Mouse (Mus musculus) myocyte (in vitro differentiated cells): Measurements from ENCODE around the gene Cep128. TPM values are rescaled to one million over a fixed set of nuclear protein-coding genes. Genes with fewer than 3 reads are reported as not detected.

Experiments
- H3K27me3 ChIP-seq: one replicate; pipeline ENCODE4 v1.6.1; 2011; ENCODE audit not compliant: control insufficient read depth, insufficient read depth, insufficient read length
- H3K36me3 ChIP-seq: one replicate; pipeline ENCODE4 v1.6.1; 2011; ENCODE audit not compliant: control insufficient read depth, insufficient read depth
- H3K4me2 ChIP-seq: one replicate; pipeline ENCODE4 v1.6.1; 2011; ENCODE audit warnings: low read depth, control low read depth
- H3K4me3 ChIP-seq: one replicate; pipeline ENCODE4 v1.5.1; 2011; ENCODE audit warnings: mild to moderate bottlenecking, control low read depth, moderate library complexity
- H3K79me2 ChIP-seq: one replicate; pipeline ENCODE4 v1.6.1; 2011; ENCODE audit not compliant: control insufficient read depth, insufficient read depth
- H3ac ChIP-seq: one replicate; pipeline ENCODE4 v1.6.1; 2011; ENCODE audit not compliant: control insufficient read depth, insufficient read length
- CEBPB ChIP-seq: IDR thresholded peaks from 2 replicates; pipeline ENCODE4 v1.6.1; 2011; ENCODE audit warnings: mild to moderate bottlenecking, moderate library complexity; ENCODE audit not compliant: poor library complexity, insufficient read depth, severe bottlenecking
- E2F4 ChIP-seq: IDR thresholded peaks from one replicate; pipeline ENCODE4 v1.6.1; 2011; ENCODE audit warnings: mild to moderate bottlenecking, control low read depth, moderate library complexity; ENCODE audit not compliant: insufficient read depth
- MAX ChIP-seq: IDR thresholded peaks from one replicate; pipeline ENCODE4 v1.6.1; 2011; ENCODE audit warnings: low read depth, mild to moderate bottlenecking, control low read depth
- MYOD1 ChIP-seq, 3 experiments: IDR thresholded peaks; one replicate each; pipeline ENCODE4 v1.6.1; 2011; ENCODE audit warnings: control low read depth in 2 of 3, low read depth in 2 of 3, mild to moderate bottlenecking in 2 of 3, moderate library complexity in 1 of 3; ENCODE audit not compliant: insufficient read length in 2 of 3, control insufficient read depth in 1 of 3
- MYOG ChIP-seq, 3 experiments: IDR thresholded peaks; one replicate each; pipeline ENCODE4 v1.6.1; 2011; ENCODE audit warnings: control low read depth in 2 of 3, low read depth in 2 of 3, mild to moderate bottlenecking in 2 of 3; ENCODE audit not compliant: insufficient read length in 2 of 3, control insufficient read depth in 1 of 3, insufficient read depth in 1 of 3
- POLR2A ChIP-seq: IDR thresholded peaks from one replicate; pipeline ENCODE4 v1.6.1; 2011; ENCODE audit warnings: low read depth, mild to moderate bottlenecking, control low read depth, moderate library complexity; ENCODE audit not compliant: insufficient read length
- POLR2AphosphoS2 ChIP-seq: IDR thresholded peaks from one replicate; pipeline ENCODE4 v1.6.1; 2011; ENCODE audit warnings: low read depth, control low read depth; ENCODE audit not compliant: insufficient read length
- REST ChIP-seq: IDR thresholded peaks from one replicate; pipeline ENCODE4 v1.6.1; 2011; ENCODE audit warnings: mild to moderate bottlenecking, control low read depth, moderate library complexity; ENCODE audit not compliant: insufficient read depth, insufficient read length
- SRF ChIP-seq: IDR thresholded peaks from one replicate; pipeline ENCODE4 v1.6.1; 2011; ENCODE audit warnings: low read depth; ENCODE audit not compliant: control insufficient read depth, insufficient read length
- TCF12 ChIP-seq: IDR thresholded peaks from one replicate; pipeline ENCODE4 v1.6.1; 2011; ENCODE audit warnings: mild to moderate bottlenecking, control low read depth; ENCODE audit not compliant: poor library complexity, insufficient read depth, severe bottlenecking
- TCF3 ChIP-seq: IDR thresholded peaks from one replicate; pipeline ENCODE4 v1.6.1; 2011; ENCODE audit warnings: low read depth, control low read depth; ENCODE audit not compliant: insufficient read length
- USF1 ChIP-seq: IDR thresholded peaks from one replicate; pipeline ENCODE4 v1.6.1; 2011; ENCODE audit warnings: low read depth, mild to moderate bottlenecking, control low read depth, moderate library complexity
- polyA plus RNA-seq: library from polyadenylated mRNA; unstranded; fragments of >200 nt; fragmentation: generic; extraction: Trizol; gene quantifications from one replicate; pipeline ENCODE4 v1.2.1, GENCODE M21; 2012; ENCODE audit warnings: missing spikeins

Cep128 gene
- 2.9 TPM for polyA plus RNA-seq

DNA sequence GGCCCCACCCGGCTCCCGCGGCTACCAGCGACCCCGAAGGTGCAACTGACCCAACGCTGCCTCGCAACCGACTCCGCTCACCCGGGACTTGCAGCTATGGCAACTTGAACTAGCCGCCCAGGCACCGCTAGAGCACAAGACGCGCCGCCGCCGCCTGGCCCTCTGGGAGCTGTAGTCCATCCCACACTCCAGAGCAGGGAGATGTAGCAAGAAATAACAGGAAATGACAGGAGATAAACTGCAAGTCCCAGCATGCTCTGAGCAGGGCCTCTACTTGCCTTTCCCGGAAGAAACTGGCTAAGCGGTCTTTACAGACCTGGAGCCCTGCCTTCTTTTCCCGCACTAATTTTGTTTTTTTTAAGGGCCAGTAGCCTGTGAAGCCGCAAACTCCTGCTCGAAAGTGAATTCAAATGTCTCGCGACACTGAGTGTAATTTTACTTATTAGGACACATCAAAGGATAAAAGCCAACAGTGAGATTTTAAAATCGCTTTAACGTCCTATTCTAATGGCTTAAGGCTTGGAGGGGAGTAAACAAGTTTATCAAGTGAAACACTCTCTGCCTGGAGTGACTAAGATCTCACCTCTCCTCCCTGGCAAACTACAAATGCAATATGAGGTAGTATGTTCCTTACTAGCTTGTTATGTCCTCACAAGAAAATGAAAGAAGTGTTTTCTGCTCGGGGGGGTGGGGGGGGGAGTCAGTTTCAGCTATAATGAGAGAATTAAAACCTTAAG lies at the start of gene Cep128, which contains the start of gene Tshr:
Gene Cep128 (minus strand): TSS at position 129 of the 737 bp plus-strand sequence.
Gene Tshr (plus strand): TSS at position 283 of the 737 bp plus-strand sequence.
- TF ChIP-seq POLR2A (peak; percentile 53), USF1 (peak; percentile 8), SRF (peak; percentile 69), E2F4 (peak; percentile 96), TCF3 (no peak), TCF12 (no peak)
- Histone ChIP-seq H3K27me3 (no peaks in the 10 kb centered on the region), H3K4me3 (peak within 1 kb of the TSS; percentile 70), H3K4me2 (peak within 1 kb of the TSS; percentile 90), H3K79me2 (peaks cover 3% of the 10 kb centered on the region), H3ac (no peak within 1 kb of the TSS), H3K36me3 (no peaks in the 10 kb centered on the region)

DNA sequence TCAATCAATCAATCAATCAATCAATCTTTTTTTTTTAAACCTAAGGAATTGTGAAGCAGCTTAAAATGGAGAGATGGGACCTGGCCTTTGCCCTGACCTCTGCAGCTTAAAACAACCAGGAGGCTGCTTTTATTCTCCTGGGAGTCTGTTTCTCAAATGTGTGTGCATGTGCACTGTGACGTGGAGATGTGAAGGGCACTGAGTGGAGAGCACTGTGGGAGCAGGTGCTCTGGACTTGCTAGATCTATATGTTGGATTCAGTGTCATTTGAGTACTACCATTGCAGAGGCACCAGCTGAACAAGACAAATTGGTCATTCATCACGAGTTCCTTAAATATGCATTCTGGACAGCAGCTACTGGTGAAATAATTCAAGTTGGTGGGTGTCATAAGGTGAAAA lies 42.9 kb upstream of the Cep128 start:
- H3K4me3 ChIP-seq: no peak overlapping the region
- H3K4me2 ChIP-seq: no peak overlapping the region
- H3ac ChIP-seq: no peak overlapping the region
- H3K79me2 ChIP-seq: no peaks in the 10 kb centered on the region
- no peak for TF ChIP-seq MYOG (IDR thresholded peaks at IDR 0.05; ENCODE audit: control insufficient read depth in 1 of 3, insufficient read depth in 1 of 3, insufficient read length in 2 of 3, low read depth in 2 of 3)
- no peak for TF ChIP-seq TCF3
- H3K27me3 ChIP-seq: no peaks in the 10 kb centered on the region
- no peaks in the 10 kb centered on the region for H3K36me3 ChIP-seq

DNA sequence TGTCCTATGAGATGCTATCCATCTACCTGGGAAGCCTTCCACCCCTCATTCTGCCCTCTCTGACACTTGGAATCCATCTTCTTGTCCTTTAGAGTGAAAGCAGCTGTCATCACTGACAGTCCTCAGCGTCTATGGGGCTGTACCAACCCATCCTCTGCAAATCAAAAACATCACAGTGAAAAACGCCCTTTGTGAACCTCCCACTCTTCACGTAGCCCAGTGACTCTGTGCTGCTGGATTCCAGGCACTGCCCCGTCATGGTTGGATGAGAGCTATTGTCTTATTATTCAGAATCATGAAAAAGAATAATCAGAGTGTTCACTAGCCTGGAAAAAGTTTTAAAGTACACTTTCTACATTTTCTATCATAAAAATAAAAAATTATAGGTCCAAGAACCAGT lies 42.3 kb upstream of the Cep128 start:
- Histone ChIP-seq H3K4me3 (no peak overlapping the region), H3K36me3 (no peaks in the 10 kb centered on the region), H3K4me2 (no peak overlapping the region), H3ac (no peak overlapping the region), H3K27me3 (no peaks in the 10 kb centered on the region), H3K79me2 (no peaks in the 10 kb centered on the region)
- TF ChIP-seq REST: no peak

DNA sequence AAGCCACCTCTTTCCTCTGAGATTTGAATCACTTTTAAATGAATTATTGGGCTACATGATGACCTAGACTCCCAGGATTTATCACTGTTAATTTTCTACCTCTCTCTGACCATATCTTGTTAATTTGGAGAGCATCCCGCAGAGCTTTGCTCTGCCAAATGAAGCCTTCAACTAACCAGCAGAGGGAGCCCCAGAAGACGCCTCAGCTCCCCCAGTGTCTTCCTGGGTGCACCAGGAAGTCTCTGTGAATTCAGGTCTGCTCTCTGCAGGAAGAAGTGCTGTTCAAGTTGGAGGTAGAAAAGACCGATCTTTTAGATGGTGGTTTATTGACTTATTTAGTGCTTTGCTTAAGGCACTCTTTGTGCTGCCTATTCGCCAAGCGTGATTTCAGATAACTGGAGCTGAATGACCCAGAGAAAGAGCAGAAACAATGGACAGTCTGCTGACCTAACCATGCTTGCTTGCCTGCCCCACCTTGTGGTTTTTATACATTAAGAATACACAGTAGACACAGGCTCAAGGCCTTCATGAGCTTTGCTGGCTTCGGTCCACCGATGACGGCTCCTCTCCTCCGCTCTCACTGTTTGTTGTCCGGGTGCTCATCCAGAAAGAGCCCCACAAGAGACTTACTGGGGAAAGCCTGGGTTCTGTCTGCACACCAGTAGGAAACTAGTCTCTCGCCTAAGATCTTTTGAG lies 39.1 kb upstream of the Cep128 start:
- Histone ChIP-seq H3K36me3 (no peaks in the 10 kb centered on the region), H3K4me2 (no peak overlapping the region)
- no peak for TF ChIP-seq SRF

DNA sequence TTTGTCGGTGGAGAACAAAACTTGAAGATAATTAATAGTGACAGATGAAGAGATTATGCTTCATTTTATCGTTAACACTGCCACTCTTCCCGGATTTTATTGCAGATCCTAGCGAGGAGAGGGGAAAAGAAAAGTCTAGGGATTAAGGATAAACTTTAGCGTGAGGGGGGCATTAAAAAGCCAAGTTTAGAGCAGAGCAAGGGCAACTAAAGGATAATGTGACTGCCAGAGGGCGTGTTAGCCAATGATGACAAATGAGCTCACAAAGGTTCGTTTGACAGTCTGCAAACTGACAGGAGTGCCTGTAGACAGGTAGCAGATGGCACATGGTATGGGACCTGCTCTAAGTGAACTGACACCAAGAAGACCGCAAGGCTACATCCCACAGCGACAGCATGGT lies 37.1 kb upstream of the Cep128 start:
- TF ChIP-seq POLR2AphosphoS2: no peak
- TF ChIP-seq TCF3: no peak
- no peak for TF ChIP-seq MAX
- no peak for TF ChIP-seq CEBPB
- no peak for TF ChIP-seq POLR2A
- no peak for TF ChIP-seq MYOG (IDR thresholded peaks at IDR 0.05; ENCODE audit: control insufficient read depth in 1 of 3, insufficient read depth in 1 of 3, insufficient read length in 2 of 3, low read depth in 2 of 3)
- no peak for TF ChIP-seq REST
- TF ChIP-seq SRF: no peak
- no peak for TF ChIP-seq MYOD1 (IDR thresholded peaks at IDR 0.05; ENCODE audit: control insufficient read depth in 1 of 3, insufficient read length in 2 of 3, low read depth in 2 of 3)
- TF ChIP-seq E2F4: no peak
- no peak for TF ChIP-seq TCF12
- Histone ChIP-seq H3ac (no peak overlapping the region), H3K27me3 (no peaks in the 10 kb centered on the region), H3K79me2 (no peaks in the 10 kb centered on the region), H3K4me3 (no peak overlapping the region), H3K4me2 (no peak overlapping the region), H3K36me3 (no peaks in the 10 kb centered on the region)

More for the DNA sequence above, 39.1 kb upstream of the Cep128 start:
- Histone ChIP-seq H3K27me3 (no peaks in the 10 kb centered on the region), H3K4me3 (no peak overlapping the region), H3ac (no peak overlapping the region), H3K79me2 (no peaks in the 10 kb centered on the region)

DNA sequence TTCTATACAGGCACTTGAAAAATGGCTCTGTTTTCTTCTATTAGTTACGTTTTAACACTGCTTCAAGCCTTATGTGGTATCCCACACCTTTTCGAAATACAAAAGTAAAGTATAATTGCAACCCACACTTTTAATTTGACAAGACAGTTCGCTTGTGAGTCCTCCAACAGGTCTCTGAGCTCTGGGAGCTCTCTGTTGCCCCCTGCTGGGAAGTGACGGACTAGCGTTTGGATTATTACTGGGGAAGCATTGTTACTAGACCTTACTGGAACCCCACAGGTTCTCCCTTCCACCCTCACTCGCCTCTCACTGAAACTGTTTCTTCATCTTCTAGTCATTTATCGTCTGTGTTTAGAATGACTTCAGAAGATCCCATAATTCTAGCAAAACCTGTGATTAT lies 34.6 kb upstream of the Cep128 start:
- no peak overlapping the region for H3ac ChIP-seq
- no peaks in the 10 kb centered on the region for H3K27me3 ChIP-seq
- H3K36me3 ChIP-seq: no peaks in the 10 kb centered on the region
- TF ChIP-seq MAX (no peak), MYOG (IDR thresholded peaks at IDR 0.05; ENCODE audit: control insufficient read depth in 1 of 3, insufficient read depth in 1 of 3, insufficient read length in 2 of 3, low read depth in 2 of 3) (no peak)
- H3K79me2 ChIP-seq: no peaks in the 10 kb centered on the region
- no peak overlapping the region for H3K4me3 ChIP-seq
- no peak overlapping the region for H3K4me2 ChIP-seq
